Mouse (Mus musculus) lung, adult 2 months (tissue): ENCODE results near the gene Pfn1. TPM values are rescaled to one million over a fixed set of nuclear protein-coding genes. Genes with fewer than 3 reads are reported as not detected.

Experiments used
- DNase-seq: peaks from one replicate; pipeline ENCODE4 v3.0.0; 2022
- H3K4me1 ChIP-seq: fragments of 200-500 bp; 2 replicates; pipeline ENCODE4 v1.6.1; 2011; ENCODE audit warnings: low read length; ENCODE audit not compliant: control insufficient read depth, insufficient read depth
- H3K4me3 ChIP-seq: fragments of 200-500 bp; replicated peaks from 2 replicates; pipeline ENCODE3; 2011; ENCODE audit warnings: low read depth, mild to moderate bottlenecking, control low read depth, low read length; ENCODE audit errors: extremely low read depth
- CTCF ChIP-seq: fragments of 200-500 bp; IDR thresholded peaks from 2 replicates; pipeline ENCODE4 v1.5.1; 2011; ENCODE audit warnings: mild to moderate bottlenecking, low read length, control low read depth; ENCODE audit not compliant: insufficient read depth
- POLR2A ChIP-seq: fragments of 200-500 bp; IDR thresholded peaks from 2 replicates; pipeline ENCODE4 v1.6.1; 2011; ENCODE audit warnings: low read depth, mild to moderate bottlenecking, control low read depth, low read length, borderline replicate concordance; ENCODE audit errors: extremely low read depth
- WGBS: fragments of 180-500 bp; shearing (Covaris S2); methylation state at CpG from one replicate; pipeline ENCODE4 v1.1.7; 2018; 5-methylcytosine and 5-hydroxymethylcytosine counted together
- polyA plus RNA-seq: library from polyadenylated mRNA; depleted of rRNA; stranded (reverse); fragments of >200 nt; gene quantifications from 2 replicates; pipeline ENCODE4 v1.2.3, GENCODE M21; 2012

Pfn1 gene
- polyA plus RNA-seq, 1 experiment, result 933 TPM

DNA sequence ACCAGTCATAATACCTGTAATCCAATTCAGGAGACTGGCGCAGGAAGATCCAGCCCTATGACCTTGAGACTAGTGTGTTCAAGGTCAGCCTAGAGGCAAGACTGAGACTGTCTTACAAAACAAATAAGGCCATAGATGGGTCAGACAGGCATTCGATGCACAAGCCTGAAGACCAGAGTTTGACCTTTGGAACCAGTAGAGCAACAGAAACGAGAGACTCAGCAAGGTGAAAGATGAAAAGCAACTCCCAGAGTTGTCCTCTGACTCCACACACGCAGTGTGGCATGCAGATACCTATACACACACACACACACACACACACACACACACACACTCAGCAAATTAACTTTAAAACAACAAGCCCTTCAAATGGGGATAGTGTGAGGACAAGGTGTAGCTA is 27.6 kb downstream of the Pfn1 start:
- DNase-seq, result no peak
- 64% methylated on average over 4 of the region's 4 CpGs for WGBS
- Histone ChIP-seq H3K4me3 (no peak overlapping the region), H3K4me1 (no peaks in the 10 kb centered on the region)
- TF ChIP-seq POLR2A (no peak), CTCF (no peak)

- WGBS, result 35% methylated on average over 4 of the region's 4 CpGs
- no peak for TF ChIP-seq POLR2A
- TF ChIP-seq CTCF, result peak; percentile 72
- no peak for DNase-seq
- Histone ChIP-seq H3K4me3 (no peak overlapping the region), H3K4me1 (no peaks in the 10 kb centered on the region)
Observed at GRCm38 (mm10) chr11:70625473-70625872, 29.0 kb downstream of the Pfn1 start.

DNA sequence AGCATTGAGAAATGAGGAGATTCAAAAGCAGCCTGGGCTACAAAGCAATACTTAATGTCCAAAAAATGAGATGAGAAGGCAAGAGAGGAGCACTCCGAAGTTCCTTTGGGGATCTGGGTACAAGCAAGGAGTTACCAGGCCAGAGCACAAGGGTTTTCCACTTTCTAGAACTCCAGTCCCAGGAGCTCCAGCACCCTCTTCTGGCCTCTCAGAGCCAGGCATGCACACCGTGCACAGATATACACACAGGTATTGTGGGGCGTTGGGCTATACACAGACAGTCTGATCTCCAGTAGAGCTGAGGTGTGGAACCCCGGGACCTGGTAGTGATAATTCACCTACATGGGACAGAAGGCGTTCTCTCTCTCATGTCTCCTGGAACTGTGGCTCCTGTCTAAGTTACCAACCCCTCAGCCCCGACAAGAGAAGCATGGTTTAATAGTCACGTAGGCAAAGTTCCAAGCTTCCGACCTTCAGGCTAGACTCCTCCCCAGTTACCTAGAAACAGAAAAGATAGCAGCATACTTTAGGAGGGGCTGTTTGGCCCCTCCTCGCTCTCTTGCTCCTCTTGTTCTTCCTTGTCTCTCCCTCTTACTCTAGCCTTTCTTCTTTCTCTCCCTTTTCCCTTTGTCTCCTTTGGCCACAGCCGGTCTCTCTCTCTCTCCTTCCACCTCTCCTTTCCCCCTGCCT is 31.2 kb downstream of the Pfn1 start:
- Histone ChIP-seq H3K4me3 (no peak overlapping the region), H3K4me1 (no peaks in the 10 kb centered on the region)
- 0 out of 2 replicates have a peak, but pooled peaks have one; percentile 2 for TF ChIP-seq CTCF
- no peak for TF ChIP-seq POLR2A
- 68% methylated on average over 10 of the region's 10 CpGs for WGBS
- no peak for DNase-seq

DNA sequence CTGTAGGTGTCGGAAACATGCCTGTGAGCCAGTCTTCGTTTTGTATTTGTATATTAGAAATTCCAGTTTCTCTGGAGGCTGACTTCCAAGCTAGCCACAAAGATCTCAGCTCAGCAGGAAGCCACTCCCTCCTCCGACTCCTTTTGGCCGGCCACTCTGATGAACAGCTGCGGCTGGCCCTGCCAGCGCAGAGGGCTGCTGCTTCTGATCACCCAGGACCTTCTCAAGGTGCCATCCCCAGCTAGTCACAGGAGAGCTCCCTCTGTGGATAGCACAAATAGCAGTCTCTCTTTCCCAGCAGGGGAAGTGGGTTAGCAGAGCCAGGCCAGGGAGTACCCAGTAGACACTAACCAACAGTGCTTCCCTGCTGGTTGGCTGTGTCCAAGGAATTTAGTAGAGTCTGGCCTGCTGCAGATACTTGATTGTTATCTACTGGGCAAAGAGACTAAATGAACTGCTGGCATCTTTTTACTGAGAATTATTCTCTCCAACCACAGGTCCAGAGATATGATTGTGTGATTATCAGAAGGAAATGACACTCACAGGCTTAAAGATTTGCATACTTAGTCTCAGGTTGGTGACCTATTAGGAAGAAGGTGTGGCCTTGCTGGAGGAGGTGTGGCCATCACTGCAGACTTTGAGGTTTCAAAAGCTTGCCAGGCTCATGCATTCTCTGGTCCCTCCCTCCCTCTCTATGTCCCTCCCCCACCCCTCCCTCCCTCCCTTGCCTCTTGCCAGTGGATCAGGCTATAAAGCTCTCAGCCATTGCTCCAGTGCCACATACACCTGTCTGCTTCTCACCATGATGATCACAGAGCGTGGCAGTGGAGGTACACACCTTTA is 32.3 kb downstream of the Pfn1 start:
- WGBS, result 29% methylated on average over 7 of the region's 7 CpGs
- TF ChIP-seq CTCF (no peak), POLR2A (no peak)
- Histone ChIP-seq H3K4me3 (no peak overlapping the region), H3K4me1 (no peaks in the 10 kb centered on the region)
- no peak for DNase-seq

- 21% methylated on average over 1 of the region's 1 CpGs for WGBS
- no peak for DNase-seq
- TF ChIP-seq CTCF (no peak), POLR2A (no peak)
Observed at GRCm38 (mm10) chr11:70619101-70619500, 35.3 kb downstream of the Pfn1 start, which contains the start of gene Chrne. Gene Chrne, minus strand, starts transcription at chr11:70619216.

GRCm38 (mm10) chr11:70615516-70616093 is 38.8 kb downstream of the Pfn1 start, which contains the start of gene 4930544D05Rik:
Gene 4930544D05Rik, plus strand, starts transcription at chr11:70615848.
- no peak for DNase-seq
- Histone ChIP-seq H3K4me3 (peak within 1 kb of the TSS; percentile 50), H3K4me1 (no peaks in the 10 kb centered on the region)
- WGBS, result 22% methylated on average over 21 of the region's 21 CpGs
- TF ChIP-seq POLR2A, result no peak
- no peak for TF ChIP-seq CTCF

More at GRCm38 (mm10) chr11:70619101-70619500, 35.3 kb downstream of the Pfn1 start, which contains the start of gene Chrne:
- Histone ChIP-seq H3K4me1 (no peaks in the 10 kb centered on the region), H3K4me3 (no peak within 1 kb of the TSS)

DNA sequence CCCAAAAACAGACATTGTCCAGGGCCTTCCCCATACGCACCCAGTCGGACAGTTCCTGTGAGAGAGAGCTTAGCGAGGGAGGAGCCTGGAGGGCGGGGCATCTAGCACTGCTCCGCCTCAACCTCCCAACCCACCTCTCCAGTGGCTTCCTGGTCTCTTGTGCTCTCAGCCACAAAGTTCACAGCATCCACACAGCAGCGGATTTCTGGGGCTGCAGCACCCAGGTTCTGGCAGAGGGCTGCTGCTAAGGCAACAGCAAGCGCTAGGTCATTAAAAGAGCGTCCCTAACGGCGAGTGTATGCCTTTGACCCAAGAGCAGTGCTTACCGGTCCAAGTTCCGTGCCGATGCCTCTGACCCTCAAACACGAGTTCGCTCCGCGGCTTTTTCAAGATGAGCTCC is 39.4 kb downstream of the Pfn1 start:
- WGBS, result 3% methylated on average over 17 of the region's 17 CpGs
- Histone ChIP-seq H3K4me1 (no peaks in the 10 kb centered on the region), H3K4me3 (peak overlapping the region; percentile 50)
- peak; percentile 73 for DNase-seq
- TF ChIP-seq POLR2A (peak; percentile 51; the same call in 1 of the 2 replicates), CTCF (no peak)

- DNase-seq, result no peak
- TF ChIP-seq CTCF, result no peak
- no peak for TF ChIP-seq POLR2A
- H3K4me1 ChIP-seq, result no peaks in the 10 kb centered on the region
- no peak overlapping the region for H3K4me3 ChIP-seq
- 79% methylated on average over 7 of the region's 7 CpGs for whole genome bisulfite sequencing
Observed at GRCm38 (mm10) chr11:70612505-70612904, 41.9 kb downstream of the Pfn1 start.

DNA sequence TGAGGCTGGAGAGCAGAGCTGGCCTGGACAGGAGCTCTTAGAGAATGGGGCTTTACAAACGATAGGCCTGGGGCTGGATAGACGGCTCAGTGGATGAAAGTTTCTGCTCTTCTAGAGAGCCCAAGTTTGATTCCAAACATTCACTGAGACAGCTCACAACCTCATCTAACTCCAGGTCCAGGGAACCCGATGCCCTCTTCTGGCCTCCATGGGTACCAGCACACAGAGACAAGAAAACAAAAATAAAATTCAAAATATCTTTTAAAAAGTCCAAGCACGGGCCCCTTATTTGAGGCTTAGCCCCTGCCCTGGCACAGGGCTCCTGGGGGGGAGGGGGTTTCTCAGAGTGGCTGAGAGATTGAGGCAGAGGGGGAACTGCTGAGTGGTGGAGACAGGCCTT is 43.7 kb downstream of the Pfn1 start:
- no peak for DNase-seq
- Histone ChIP-seq H3K4me3 (no peak overlapping the region), H3K4me1 (no peaks in the 10 kb centered on the region)
- TF ChIP-seq POLR2A, result no peak
- 88% methylated on average over 4 of the region's 4 CpGs for WGBS
